Mouse (Mus musculus) spleen, embryonic (tissue): ENCODE measurements around the gene Astl.

ENCODE experiments used
- CTCF ChIA-PET: fragments of 350-600 bp; sonication (Branson Sonifier 250); formaldehyde crosslinking; loops from one replicate; lab custom pipeline; 2022; lab: Charles Lee

The Astl gene

DNA sequence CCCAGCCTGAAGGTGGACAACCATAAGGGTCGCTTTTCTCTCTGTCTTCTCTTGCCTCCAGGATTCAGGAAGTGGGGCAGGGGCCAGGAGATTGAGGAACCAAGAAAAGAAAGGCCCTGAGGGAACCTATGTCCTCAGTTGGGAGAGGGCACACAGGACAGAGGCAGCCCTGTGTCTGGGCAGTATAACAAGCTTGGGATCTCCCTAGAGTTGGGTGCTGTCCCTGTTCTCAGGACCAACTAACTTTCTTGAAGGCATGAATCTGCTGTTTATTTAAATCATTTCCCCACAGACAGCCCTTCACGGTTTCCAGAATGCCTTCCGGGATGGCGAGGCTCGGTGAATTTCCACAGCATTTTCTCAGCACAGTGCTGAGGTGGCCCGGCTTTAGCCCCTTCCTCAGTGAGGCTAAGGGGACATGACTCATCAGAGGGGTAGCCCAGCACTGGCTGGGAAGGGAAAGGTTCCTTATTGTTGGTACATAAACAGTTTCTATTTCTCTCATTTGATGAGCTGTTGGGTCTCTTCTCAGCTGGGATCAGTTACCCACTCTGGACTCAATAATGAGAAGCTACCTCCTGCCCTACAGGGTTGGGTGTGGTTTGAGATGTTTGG, 15.7 kb upstream of the Astl start:
- CTCF ChIA-PET: no interaction called here

DNA sequence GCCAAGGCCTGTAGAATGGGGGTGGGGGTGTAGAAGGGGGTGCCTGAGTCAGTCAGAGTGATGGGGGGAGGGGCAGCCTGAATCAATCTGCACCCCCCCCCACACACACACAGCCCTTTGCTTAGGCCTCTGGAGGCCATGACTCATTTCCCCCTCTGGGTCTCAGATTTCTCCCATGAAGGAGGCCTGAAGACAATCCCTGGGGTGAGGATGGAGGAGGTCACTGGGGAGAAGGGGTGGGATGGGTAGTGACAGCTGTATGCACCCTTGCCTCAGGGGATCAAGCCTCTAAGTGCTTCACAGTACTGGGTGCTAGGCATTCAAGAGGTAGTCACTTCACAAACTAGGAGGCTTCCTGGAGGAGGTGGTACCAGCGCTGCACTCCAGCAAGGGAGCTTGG, 14.8 kb upstream of the Astl start:
- CTCF ChIA-PET: no interaction called here

DNA sequence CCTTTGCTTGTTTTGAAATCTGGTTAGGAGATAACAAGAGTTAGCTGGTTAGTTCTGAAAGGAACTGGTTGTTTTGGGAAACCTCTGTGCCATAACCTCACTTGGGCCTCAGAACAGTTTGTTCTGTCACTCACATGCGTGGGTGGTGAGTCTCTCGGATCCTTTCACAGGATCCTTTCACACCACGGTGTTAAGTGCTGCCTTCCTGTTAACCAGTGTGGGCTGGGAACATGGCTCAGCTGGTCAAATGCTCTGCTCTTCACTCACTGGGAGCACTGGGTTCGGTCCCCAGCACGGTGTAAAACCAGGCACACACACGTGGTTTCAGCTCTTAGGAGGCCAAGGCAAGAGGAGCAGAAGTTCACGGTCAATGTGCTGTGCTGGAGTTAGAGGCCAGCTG, 14.0 kb upstream of the Astl start:
- CTCF ChIA-PET: interaction anchor here (1.5 kb wide), 1 partner anchor 15 kb away, joined by 3 read pairs; no protein-coding TSS in a partner anchor

DNA sequence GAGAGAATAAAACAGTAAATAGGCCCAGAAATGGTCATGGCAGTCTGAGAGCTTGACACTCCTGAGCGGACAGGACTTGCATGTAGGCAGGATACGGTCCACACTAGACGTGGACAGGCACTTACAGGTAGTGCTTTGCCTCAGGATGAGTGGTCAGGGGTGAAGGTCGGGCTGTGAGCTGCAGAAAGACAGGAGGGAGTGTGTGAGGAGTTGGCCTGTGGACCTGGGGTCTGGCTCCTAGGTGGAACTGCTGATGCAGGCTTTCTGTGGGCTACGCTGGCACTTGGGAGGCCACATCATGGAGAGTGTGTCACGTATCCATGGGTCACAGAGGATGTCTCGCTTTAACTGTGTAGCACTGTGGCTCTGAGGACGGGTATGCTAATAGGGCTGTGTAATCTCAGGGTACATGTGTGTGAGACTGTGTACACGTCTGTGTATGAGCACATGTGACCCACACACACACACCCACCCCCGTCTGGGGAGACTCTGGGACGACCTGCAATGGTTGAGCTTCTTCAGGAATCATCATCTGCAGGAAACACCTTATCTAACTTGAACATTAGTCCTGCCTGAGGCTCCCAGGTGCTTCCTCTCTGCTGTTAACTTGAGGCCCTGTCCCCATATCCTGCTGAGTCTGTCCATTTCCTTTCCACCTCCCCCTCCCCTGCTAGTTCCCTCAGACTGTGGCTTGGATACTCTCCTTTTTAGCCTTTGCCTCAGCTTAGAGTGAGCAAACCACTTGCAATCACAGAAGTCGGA, 10.2 kb upstream of the Astl start:
- CTCF ChIA-PET: no interaction called here

DNA sequence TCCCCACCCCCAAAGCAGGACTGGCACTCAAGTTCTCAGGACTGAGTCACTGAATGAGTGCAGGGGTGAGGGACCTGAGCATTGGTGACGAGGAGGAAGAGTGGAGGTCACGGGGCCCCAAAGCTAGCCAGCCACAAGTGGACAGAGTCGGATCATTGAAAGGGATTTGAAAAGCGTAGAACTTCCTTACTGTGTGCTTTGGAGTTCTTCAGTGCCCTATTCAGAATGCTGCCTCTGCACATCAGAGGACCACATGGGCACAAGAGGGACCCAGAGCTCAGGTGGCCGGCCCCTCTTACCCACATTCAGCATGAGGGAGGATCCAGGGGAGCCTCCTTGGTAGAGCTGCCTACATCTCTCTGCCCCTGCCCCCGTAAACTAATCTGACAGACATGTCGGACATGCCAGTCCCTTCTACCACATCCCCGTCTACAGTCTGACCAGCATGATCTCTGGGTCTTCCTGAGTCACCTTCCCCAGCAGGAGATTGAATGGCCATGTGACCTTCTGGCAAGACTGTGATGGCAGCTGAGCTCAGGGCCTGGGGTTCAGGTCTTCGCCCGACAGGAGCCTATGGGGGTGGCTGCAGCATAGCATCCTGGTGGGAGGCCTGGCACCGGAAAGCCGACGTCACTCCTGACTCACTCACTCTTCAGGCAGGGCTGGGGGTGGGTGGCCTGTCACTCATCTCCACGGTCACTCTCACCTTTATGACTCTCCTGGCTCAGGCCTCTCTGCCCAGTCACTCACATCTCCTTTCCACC, 5.5 kb upstream of the Astl start:
- CTCF ChIA-PET: interaction anchor here (0.6 kb wide), 2 partner anchors 27 to 52 kb away, joined by 13 to 23 read pairs; no protein-coding TSS in a partner anchor

DNA sequence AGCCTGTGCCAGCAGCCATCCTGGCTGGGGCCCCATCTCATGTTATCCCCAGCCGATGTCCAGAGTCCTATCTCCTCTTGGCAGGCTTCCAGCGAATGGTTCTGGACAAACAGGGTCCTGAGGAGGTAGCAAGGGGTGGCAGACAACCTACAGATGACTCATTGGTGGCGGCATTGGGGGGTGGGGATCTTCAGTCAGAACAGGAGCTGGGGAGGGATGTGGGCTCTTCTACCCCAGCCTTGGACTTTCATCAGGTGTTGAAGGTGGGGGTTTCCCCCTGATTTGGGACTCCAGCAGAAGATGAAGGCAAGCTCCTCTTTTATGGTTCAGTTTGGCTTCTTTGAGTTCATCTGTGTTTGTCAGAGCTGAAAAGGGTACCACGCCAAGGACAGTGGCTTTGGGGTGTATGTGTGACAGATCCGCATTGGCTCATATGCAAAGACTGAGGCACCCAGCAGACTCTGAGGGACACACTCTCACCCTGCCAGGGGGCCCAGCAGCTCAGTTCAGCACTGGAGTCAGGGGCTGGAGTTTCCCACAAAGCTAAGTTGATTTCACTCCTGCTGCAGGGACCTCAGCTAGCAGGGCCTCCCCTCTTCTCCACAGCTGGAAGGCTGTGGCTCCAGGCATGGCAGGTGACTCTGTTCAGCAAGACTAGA, 4.4 kb upstream of the Astl start:
- CTCF ChIA-PET: interaction anchor here (0.6 to 1.0 kb wide), 2 partner anchors 20 to 120 kb away, joined by 4 to 6 read pairs; no protein-coding TSS in a partner anchor

DNA sequence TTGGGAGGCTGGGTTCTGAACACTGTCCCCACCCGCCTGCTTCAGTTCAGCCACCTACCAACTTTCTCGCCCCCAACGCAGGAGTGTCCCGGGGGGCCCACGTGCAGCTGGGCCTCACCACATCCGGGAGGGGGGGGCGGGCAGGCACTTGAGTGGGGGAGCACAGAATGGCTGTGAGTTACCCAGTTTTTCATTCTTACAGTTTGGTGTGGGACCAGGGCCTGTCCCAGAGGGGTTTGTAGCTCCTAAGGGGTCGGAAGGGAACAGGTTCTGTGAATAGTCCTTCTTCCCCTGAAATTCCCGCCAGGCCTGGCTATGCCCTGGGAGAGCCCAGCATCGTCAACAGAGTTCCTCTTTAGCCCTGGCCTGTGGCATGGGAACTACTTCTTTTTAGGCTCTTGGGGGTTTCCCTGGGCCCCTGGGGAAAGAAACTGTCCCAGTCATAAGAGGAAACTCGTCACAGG, 3.3 kb upstream of the Astl start:
- CTCF ChIA-PET: interaction anchor here (0.6 to 1.0 kb wide), 4 partner anchors 21 to 48 kb away, joined by 3 to 5 read pairs (median 4); no protein-coding TSS in a partner anchor

DNA sequence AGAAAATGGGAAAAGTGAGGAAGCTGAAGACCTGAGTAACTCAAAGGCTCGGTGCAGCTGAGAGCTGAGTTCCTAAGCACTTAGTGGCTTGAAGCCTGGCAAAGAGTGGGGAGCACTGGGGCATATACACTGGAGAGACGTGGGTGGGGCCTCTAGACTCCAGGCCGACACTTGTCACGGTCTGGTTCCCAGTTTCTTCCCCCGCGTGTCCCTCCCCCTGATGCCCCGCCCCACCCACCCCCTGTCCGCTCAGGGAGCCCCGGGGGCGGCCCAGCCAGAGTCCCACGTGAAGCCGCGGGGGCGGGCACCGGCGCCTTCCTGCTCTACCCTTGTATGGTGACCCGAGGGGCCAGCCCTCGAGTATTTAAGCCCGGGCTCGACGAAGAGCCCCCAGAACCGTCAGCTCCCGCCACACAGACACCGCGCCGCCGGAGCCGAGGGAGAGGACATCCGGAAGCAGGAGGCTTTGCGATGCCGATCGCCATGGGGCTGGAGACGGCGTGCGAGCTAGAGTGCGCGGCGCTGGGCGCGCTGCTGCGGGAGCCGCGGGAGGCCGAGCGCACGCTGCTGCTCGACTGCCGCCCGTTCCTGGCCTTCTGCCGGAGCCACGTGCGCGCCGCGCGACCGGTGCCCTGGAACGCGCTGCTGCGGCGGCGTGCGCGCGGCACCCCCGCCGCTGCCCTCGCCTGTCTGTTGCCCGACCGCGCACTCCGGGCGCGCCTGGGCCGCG, 2.5 kb upstream of the Astl start, which contains the start of gene Dusp2:
TSS of gene Dusp2 (plus strand) at position 393 of the 730 bp plus-strand sequence.
- CTCF ChIA-PET: interaction anchor here (1.0 to 1.1 kb wide), 2 partner anchors 21 to 27 kb away, joined by 4 to 5 read pairs; no protein-coding TSS in a partner anchor

DNA sequence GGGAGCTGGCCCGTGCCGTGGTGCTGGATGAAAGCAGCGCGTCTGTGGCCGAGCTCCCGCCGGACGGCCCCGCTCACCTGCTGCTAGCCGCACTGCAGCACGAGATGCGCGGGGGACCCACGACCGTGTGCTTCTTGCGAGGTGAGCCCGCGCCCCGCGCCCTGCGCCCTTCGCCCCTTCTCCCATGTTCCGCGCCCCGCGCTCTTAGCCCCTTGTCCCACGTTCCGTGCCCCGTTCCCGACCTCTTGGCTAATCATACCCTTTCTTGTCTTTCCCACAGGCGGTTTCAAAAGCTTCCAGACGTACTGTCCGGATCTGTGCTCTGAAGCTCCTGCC, 2.0 kb upstream of the Astl start:
- CTCF ChIA-PET: interaction anchor here (1.1 to 1.5 kb wide), 2 partner anchors 22 to 28 kb away, joined by 3 to 4 read pairs; no protein-coding TSS in a partner anchor

DNA sequence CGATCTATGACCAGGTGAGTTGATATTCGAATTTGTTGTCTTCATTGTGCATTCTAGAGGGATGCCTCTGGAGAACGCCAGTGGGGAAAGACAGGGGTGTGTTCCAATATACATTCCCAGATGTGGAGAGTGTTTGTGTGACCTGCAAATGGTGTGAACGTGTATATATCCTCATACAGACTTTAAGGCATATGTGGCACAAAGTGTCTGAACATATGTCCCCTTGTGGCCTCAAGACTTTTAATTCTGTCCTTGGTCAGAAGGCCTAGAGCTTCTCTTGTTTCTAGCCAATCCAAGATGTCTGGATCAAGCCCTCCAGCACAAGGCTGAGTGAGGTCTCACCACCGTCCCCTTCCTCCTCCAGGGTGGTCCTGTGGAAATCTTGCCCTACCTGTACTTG, 1.6 kb upstream of the Astl start:
- CTCF ChIA-PET: interaction anchor here (1.1 to 1.5 kb wide), 2 partner anchors 22 to 28 kb away, joined by 3 to 4 read pairs; no protein-coding TSS in a partner anchor

DNA sequence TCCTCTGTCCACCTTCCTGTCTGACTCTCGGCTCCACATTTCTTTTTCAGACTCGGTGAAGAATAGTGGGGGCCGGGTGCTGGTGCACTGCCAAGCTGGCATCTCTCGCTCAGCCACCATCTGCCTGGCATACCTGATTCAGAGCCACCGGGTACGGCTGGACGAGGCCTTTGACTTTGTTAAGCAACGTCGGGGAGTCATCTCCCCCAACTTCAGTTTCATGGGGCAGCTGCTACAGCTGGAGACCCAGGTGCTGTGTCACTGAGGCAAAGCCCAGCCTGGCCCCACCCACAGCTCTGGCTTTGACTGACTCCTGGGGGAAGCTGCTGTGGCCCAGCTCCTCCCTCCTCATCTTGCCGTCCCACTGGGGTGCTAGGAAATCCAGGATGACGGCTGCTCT, 908 bp upstream of the Astl start:
- CTCF ChIA-PET: interaction anchor here (1.5 kb wide), 1 partner anchor 23 kb away, joined by 3 read pairs; no protein-coding TSS in a partner anchor

DNA sequence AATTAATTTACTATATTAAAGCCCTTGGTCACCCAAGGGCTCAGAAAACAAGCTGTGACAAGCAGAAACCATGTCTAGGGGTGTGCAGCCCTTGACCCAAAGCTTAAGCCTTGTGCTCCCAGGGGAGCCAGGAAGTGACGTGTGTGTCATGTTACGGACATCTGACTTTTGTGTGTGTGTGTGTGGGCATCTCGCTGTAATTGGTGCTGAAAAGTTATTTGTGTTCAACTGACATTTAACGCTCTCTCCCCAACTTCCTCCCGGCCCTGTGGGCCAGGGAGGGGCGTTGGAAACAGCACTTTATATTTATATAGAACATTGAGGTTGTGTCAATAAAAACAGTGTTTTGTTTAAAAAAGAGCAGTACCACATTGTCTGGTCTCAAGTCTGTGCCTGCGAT, 427 bp upstream of the Astl start:
- CTCF ChIA-PET: interaction anchor here (0.7 to 1.5 kb wide), 2 partner anchors 23 to 748 kb away, joined by 3 read pairs; no protein-coding TSS in a partner anchor

DNA sequence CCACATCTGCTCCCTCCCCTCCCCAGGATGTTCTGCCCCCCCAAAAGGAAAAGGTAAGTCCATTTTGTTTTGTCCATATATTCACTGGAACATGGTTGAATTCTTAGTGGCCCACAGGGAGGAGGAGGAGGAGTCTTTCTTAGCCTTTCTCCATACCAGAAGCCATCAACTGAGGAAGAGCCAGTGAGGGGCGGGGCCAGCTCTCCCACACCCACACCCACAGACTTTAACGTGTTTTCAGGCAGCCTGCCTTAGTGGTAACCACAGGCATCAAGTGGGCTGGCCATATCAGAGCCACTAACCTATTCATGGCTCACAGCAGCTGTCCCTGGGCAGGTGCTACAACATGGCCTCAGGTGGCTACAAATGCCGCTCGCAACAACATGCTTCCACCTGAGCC, 394 bp downstream of the Astl start:
- CTCF ChIA-PET: interaction anchor here (0.7 to 0.9 kb wide), 3 partner anchors 14 to 749 kb away, joined by 3 read pairs; no protein-coding TSS in a partner anchor

DNA sequence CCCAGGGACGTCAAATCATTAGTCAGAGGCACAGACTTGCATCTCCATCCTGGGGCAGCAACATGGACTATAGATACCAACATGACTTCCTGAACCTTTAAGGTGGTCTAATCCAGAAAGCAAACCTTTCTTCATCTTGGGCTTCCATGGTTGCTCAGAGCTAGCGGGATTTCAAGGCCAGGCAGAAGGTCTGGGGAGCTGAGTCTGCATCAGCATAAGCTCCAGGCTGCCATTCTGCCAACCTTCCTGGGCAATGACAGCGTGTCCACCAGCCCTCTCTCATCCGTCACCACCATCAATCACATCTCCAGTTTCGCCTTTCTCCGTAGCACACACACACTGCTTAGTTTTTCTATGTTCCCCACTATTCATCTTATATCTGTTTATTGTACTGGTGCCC, 823 bp downstream of the Astl start:
- CTCF ChIA-PET: interaction anchor here (0.9 kb wide), 2 partner anchors 14 to 25 kb away, joined by 3 read pairs; no protein-coding TSS in a partner anchor

DNA sequence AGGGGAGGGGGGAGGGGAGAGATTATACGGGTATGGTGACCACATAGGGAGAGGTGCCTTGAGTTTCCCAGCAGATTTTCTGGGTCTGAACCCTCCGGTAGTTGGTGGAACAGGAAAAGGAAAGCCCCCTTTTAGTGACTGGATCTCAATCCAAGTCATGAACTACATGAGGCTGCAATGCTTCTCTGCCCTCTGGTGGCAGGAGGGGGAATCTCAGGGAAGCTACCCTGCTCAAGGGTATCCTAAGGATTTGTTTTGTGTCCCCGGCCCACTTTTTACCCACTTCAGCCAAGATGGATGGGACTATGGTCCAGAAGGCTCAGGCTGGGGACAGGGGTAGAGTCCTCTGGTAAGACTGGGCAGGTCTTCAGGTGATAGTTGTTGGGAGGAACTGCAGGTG, 2.7 kb downstream of the Astl start:
- CTCF ChIA-PET: interaction anchor here (0.6 to 2.3 kb wide), 5 partner anchors 14 to 78 kb away, joined by 3 to 15 read pairs (median 7); no protein-coding TSS in a partner anchor

DNA sequence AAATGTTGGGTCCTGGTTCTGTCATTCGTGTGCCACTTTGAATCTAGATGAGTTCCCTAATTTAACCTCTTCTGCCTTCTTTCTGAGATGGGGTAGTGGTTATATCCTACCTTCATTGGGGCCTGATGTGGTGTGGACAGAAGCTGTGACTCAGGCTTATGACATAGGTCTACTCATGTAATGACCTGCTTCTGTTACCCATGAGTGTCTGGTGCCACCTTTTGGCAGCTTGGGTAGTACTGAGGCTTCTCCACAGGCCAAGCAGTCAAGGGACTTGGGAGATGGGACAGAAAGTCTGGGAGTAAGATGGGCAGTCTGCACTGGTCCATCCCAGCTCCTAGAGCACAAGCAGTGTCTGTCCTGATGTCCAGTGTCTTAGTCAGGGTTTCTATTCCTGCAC, 7.9 kb downstream of the Astl start:
- CTCF ChIA-PET: interaction anchor here (1.1 kb wide), 1 partner anchor 40 kb away, joined by 4 read pairs; no protein-coding TSS in a partner anchor

DNA sequence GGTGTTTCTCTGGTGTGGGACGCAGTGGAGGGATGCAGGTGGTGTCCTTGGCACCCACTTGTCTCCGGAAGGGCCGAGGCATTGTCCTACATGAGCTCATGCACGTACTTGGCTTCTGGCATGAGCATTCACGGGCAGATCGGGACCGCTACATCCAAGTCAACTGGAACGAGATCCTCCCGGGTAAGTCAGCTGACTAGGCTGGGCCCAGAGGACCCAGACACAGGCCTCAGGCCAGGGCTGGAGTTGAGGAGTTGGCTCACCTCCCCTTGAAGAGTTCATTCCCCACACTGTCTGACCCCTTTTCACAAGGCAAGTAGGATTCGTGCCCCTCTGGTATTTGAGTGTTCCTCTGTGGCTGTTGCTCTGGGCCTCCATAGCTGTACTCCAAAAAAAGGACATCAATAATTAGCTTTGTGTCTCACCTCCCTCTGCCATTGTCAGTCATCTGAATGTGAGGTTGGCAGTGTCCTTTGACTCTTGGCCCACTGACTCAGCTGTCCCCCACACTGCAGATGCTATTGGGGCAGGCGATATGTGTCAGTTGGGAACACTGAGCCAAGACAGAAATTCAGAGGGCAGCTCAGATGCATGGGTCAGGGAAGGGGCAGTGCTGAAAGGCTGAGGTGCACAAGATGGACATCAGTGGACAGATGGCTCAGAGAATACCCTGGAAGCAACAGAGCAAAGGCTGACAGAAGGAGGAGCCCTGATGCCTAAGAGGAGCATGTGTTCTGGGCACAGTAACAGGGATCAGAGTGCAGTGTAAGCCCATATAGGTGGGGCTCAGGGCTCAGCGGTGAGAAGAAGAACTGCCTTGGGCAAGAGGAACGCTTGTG, 8.9 kb downstream of the Astl start:
- CTCF ChIA-PET: interaction anchor here (1.1 kb wide), 1 partner anchor 41 kb away, joined by 4 read pairs; no protein-coding TSS in a partner anchor

DNA sequence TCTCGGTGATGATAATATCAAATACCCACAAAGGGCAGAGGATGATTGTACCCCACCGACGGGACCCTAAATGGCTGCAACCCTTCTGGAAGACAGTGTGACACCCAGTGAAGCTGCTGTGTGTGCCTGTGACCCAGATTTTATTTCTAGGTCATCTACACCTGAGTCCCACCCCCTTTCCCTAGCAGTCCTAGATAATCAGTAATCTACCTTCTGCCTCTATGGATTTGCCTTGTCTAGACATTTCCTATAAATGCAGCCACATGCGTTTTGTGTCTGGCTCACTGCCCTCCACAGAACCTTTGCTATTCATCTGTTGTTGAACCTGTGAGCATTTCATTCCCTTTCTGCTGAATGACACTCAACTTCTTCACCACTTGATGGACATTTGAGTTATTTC, 15.4 kb downstream of the Astl start:
- CTCF ChIA-PET: no interaction called here
